Mouse (Mus musculus) layer of hippocampus, adult 9-10 months (tissue): ENCODE results near the gene Dnase1l1.

Experiments used
- DNase-seq: peaks from one replicate; pipeline ENCODE4 v3.0.0; 2022; ENCODE audit warnings: low spot score

The Dnase1l1 gene

DNA sequence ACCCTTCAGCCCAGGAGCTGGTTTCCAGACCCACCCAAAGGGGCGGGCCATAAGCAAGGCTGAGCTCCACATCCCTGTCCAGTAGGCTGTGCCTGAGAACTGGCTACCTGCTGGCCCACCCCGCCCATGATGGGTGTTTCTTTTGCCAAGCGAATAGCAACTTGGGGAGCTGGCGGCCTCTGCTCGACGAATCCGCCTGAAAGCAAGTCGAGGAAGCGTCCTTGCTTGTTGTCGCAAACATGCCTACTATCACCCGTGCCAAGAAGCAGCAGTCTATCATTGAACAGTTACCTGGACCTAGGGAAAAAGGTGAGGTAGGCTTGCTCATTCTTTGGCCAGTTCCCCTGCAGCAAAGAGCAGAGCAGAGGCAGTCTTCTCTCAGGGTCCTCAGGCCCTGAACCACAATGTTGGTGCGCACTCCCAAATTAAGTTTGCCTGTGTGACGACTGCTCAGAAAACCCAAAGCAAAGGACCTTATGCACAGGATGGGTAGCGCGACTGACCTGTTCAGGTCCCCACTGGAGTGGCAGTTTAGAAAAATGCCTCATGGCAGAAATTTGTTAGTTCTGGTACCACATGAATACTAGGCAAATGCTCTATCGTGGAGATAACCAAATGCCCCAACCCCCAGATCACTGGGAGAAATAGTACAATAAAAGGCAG lies at the start of gene Dnase1l1, which contains the start of gene Taz:
TSS of gene Dnase1l1 (minus strand) at position 606 of the 663 bp plus-strand sequence.
TSS of gene Taz (plus strand) at position 181 of the 663 bp plus-strand sequence.
- peak; percentile 24 for DNase-seq

DNA sequence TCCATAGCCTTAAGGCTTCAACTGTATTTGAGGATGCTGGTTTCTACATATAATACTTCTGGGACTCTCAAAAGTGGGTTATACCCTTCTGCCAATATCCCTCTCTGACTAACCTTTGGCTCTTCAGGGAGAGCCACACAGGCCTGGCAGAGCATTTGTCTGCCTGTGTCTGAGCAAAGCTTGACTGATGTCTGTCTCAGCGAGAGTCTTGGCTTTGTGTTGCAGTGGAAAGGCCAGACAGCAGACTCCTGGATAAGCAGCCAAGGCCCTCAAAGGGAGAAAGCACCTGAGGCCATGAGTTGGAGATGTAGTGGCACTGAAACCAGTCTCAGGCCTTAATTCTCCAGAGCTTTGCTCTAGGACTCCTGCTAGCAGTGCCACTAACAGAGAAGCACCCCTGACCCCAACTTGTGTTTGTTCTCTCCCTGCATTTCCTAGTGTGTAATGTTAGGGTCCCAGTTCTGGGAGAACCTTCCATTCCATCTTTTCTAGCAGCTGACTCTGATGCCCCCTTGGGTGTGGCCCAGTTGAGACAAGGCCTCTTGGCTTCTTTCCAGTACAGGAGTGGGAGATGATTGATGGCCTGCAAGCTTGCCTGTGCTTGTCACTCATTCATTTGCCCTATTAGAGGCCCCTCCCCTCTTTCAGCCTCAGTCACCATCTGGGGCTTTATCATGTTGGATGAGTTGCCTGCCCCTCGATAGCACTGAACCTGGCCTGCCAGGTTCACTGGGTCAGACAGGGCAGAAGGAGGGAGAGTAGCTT lies 48.2 kb upstream of the Dnase1l1 start:
- DNase-seq = no peak

DNA sequence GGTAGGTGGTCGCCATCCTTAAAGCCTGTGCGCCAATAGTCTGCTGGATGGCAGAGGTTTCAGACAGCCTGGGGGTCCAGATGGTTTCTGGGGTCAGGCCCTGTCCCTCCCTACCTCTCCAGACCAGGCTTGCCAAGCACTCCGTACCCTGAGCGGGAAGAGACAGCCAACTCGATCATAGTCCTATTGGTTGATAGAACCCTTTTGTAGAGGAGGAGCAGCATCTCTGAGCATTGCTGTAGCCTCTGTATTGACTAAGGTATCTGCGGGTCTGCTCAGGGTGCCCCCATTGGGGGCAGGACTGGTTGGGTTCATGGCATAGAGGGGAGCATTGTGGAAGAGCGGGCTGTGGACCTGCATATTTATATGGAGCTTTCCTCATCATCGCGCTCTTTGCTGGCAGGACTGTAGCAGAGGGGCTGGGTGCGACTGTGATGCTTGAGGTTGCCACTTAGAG lies 47.1 kb upstream of the Dnase1l1 start:
- DNase-seq = no peak

DNA sequence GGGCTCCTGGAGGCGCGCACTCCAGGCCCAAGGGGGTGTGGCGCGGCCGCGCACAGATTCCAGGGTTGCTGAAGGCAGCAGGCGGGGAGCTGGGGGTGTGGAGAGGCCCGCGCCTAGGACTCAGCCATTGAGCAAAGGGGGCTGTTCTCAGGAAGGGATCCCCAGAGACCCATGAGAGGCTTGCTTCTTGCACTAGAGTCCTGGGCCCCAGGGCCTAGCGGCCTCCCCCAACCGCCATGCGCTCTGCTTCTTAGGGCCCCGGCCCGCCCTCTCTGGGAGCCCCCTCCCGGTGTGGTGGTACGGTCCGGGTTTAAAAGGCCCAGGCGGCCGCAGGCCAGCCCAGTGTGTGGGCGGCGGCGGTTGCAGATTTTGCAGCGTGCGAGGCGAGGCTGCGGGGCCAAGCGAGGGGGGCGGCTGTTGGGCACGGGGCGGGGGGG lies 46.6 kb upstream of the Dnase1l1 start, which contains the start of gene Plxna3:
TSS of gene Plxna3 (plus strand) at position 342 of the 437 bp plus-strand sequence.
- DNase-seq = no peak

DNA sequence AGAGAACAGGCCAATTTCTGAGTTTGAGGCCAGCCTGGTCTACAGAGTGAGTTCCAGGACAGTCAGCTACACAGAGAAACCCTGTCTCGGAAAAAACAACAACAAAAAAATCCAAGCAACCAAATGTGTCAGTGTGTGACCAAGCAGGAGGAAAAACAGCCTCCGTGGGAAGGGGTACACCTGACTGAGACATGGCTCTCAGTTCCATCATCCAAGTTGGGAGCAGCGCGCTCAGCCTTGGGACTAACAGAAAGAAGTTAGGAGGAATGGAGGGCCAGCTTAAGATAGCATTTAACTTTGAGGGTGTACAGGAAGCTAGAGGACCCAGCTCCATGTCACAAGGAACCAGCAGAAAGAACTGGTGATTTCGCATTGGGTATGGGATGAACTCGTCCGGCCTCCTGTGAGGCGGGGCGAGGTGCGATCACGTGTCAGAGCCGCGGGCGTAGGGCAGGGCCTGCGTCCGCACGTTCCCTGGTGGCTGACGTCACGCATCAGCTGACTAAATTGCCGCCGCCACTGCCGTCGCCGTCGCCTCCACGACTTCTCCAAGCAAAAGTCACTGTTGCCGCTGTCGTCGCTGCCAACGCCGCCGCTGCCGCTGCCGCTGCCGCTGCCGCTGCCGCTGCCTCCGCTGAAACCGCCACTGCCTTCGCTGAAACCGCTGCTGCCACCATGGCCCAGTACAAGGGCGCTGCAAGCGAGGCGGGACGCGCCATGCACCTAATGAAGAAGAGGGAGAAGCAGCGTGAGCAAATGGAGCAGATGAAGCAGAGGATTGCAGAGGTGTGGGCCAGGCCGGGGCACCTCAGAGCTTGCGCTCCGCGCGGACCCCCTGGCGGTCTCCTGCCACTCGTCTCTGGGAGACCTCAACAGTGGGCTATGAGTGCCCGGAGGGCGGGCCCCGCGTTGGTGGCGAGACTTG lies 30.7 kb upstream of the Dnase1l1 start, which contains the start of gene Fam50a:
TSS of gene Fam50a (plus strand) at position 494 of the 925 bp plus-strand sequence.
- DNase-seq = peak; percentile 31

DNA sequence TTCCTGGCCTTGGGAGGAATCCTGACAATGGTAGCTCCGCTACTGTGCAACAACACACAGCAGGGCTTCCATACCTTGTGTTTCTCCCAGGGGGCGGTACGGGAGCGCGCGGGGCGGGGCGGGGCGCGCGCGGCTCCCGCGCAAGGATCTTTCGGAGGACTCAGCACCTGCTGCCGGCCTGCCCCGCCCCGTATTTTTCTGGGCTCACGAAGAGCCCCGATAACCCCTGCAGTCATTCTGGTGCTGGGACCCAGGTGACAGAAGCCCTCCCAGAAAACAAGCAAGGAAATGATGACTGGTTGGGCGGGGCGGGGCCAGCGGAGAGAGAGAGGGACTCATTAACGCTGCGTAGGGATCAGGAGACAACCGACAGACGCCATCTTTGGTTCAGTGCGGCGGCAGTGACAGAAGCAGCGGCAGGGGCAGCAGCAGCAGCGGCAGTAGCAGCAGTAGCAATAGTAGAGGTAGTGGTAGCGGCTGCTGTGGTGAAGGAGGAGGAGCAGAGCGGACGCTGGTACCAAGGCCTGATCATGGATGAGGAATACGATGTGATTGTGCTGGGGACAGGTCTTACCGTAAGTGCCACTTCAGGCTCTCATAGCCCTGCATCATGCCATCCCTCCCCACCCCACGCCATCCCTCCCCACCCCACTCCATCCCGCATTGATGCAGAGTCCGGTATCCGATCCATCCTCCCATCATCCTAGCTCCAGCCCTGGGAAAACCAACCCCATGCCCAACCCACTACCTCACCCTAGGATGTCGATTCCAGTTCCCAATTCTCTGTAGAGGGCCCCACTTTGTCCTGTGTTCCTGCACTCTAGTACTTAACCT lies 22.9 kb upstream of the Dnase1l1 start, which contains the start of gene Gdi1:
TSS of gene Gdi1 (plus strand) at position 132 of the 834 bp plus-strand sequence.
- no peak for DNase-seq

DNA sequence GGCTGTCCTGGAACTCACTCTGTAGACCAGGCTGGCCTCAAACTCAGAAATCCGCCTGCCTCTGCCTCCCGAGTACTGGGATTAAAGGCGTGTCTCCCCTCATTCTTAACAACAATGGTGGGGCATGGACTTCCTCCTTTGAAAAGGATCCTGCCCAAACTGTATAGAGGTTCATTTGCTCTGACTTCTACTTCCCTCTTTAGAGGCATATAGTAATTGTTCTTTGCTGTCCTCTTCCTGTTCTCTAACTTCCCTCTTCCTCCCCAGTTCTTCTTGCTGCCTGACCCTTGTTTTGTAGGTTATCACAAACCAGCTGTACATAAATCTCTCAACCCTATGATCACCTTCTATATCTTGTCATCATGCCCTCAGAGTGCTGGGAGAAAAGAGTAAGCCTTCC lies 17.6 kb upstream of the Dnase1l1 start:
- no peak for DNase-seq

DNA sequence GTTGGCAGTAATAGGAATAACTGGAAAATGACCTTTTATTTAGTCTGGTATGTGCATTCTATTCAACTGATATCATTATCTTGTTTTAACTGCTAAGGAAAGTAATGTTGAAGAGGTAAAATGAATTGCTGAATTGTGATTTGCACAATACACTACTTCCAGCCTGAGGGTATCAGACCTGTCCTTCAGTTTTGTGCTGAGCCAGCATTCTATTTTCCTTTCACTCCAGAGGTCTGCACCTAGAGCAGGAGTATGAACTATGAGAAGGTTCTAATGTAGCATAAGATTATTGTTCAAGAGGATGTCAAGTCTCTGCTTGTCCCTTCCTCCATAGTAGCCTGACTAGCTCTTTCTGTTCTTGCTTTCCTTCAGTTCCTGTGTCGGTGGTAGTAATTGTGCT lies 16.2 kb upstream of the Dnase1l1 start:
- DNase-seq = no peak

DNA sequence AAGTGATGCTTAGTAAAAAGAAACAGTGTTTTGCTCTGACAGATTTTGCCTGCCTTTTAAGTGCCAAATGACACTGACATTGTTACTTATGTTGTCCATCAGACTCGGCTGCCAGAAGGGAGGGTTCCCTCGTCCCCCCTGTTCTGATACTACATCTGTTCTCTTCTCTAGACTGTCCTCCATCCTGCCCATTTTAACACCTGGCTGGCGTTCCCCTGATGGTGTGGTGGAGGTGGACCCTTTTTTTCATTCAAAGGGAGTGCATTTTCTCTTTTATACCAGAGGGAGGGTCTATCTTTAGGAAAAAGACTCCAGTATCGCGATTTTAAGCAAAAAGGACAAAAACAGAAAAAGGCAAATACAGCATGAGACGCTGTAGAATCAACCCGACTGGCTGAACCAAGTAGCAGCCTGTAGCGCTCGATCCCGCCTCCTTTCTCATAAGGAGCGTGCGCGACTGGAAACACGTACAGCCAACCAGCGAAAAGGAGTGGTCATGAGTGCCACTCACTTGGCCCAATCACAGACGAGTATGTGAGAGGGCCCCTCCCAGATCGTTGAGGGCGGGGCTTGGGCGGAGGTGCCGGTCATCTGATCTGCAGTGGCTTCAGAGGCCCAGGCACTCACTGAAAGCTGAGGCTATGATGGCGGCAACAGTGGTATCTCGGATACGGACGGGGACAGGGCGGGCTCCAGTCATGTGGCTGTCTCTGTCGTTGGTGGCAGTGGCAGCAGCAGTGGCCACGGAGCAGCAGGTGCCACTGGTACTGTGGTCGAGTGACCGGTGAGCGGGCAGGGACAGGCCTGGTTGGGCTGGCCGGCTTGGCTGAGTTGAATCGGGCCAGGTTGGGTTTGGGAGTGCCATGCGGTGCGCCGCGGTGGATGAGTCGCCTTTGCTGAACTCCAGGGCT lies 14.7 kb upstream of the Dnase1l1 start, which contains the start of gene Atp6ap1:
TSS of gene Atp6ap1 (plus strand) at position 560 of the 911 bp plus-strand sequence.
- DNase-seq = peak; percentile 87

DNA sequence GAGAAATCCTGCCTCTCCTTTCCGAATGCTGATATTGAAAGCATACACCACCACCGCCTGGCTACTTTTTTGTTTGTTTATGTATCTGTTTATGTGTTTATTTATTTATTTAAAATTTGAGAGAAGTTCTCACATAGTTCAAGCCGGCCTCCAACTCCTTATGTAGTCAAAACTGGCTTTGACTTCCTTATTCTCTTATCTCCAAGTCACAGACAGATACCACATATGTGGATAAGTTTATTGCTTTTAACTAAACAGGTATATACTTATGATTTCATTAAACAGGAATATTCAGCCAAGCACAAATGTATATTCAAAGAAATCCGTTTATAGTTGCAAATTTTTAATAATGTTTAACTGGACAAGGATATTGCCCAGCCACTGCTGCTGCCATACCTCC lies 11.3 kb upstream of the Dnase1l1 start:
- no peak for DNase-seq

DNA sequence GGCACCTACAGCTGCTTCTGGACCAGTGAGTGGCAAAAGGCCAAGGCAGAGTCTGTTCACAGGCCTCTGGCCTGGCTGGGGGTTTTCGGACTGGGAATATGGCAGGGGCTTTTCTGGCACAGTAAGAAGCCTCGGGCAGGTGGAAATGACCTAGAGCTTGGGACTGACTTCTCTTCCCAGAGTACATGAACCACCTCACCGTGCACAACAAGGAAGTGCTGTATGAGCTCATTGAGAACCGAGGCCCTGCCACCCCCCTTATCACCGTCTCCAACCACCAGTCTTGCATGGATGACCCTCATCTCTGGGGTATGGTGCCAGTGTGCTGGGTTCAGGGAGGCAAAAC lies 928 bp upstream of the Dnase1l1 start:
- DNase-seq = no peak

DNA sequence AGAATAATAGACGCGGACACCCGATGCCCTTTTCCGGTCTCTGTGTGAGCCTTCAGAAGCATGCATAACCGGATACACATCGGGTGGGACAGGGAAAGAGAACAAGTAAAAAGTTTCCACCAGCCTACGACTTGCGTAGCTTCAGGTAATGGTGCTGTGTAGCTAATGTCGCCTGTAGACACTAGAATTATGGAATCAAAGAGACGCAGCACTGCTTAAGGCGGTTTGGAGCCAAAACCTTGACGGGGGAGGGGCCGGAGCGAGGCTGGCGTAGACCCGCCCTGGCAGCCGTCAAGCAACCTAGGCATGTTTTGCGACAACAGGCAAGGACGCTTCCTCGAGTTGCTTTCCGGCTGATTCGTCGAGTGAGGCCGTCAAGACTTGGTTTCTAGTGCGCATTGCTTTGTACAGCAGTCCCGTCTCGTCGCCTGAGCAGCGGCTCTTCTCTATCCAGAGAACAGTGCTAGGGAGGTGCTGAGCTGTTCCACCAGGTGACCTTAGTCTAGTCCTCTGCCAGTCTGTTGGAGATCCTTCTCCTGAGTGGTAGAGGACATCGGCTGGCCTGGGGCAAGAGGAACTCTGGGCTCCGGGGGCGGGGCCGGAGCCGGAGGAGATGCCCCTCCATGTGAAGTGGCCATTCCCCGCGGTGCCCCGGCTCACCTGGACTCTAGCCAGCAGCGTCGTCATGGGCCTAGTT lies 406 bp upstream of the Dnase1l1 start:
- peak; percentile 65 for DNase-seq

DNA sequence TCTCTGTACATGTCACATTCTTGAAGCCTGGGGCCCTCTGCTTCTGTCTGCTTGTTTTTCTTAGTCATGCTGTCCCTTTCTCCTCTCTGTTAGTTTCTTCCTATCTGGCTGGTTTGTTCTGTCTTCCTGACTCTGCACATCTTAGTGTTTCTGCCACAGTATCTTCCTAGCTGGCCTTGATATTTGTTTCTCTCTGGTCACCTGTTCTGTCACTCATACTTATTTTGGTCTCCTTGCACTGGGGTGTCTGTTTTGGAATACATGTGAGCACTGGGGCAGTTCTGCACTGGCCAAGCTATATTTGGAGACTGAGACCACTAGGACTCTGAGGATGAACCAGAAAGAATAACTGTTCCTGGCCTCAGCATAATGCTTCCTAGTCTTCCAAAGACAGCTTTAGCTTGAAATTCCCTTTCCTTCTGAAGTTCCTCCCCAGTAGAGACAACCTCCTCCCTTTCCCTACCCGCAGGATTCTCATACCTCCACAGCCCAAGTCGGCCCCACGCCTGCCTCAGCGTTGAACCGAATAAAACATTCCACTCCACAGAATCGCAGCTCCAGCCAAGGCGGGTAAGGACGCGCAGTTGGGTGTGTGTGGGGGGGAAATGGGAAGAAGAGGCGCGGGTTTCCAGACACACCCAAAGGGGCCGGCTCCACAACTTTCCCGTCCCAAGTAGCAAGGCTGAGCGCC lies 951 bp downstream of the Dnase1l1 start:
- DNase-seq = no peak

DNA sequence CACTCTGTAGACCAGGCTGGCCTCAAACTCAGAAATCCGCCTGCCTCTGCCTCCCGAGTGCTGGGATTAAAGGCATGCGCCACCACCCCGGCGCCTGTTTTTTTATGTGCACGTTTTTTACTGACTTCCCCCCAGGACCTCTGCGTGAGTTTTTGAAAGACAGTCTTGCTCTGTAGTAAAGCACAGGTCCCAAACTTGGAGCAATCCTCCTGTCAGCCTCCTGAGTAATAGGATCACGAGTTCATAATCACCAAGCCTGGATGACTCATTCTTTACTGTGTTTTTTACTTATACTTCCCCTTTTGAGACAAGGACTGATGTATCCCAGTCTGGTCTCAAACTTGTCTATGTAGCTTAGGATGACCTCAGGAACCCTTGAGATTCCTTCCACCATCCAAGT lies 4.2 kb downstream of the Dnase1l1 start:
- DNase-seq = no peak

DNA sequence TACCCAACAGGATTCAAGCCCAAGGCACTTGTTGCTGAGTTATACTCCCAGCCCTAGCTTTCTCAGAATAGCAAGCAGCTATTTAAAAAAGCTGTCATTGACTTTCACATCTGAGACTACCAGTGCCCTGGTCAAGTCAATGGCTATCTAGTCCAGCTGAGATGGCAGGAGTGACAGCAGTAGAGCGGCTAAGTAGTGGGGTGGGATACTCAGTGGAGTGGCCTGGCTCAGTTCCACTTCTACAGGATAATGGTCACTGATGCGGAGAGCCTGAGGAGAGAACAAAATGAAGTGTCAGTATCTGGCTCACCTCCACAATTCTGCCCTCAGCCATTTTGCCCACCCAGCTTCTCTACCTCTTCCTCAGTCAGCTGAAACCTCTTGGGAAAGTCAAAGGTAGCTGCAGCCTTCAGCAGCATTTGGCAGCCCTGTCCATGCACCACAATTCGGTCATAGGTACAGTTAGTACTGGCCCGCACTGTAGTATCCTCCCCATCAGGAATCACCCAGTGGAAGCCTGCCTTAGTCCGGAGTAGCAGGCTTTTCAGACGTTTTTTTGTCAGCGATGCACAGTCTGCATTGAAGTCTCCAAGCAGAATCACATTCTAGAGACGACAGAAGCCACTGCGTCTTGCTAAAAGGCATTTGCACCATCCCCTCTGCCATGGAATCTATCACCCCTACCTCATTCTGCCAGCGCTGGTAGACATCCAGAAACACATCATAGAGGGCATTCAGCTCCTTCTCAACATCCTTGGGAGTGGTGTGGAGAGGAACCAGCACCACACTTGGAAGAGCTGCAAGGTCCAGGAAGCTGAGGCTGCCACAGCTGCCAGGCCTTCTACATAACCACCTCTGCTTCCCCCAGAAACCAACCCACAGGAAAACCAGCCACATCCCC lies 8.5 kb downstream of the Dnase1l1 start:
- no peak for DNase-seq

DNA sequence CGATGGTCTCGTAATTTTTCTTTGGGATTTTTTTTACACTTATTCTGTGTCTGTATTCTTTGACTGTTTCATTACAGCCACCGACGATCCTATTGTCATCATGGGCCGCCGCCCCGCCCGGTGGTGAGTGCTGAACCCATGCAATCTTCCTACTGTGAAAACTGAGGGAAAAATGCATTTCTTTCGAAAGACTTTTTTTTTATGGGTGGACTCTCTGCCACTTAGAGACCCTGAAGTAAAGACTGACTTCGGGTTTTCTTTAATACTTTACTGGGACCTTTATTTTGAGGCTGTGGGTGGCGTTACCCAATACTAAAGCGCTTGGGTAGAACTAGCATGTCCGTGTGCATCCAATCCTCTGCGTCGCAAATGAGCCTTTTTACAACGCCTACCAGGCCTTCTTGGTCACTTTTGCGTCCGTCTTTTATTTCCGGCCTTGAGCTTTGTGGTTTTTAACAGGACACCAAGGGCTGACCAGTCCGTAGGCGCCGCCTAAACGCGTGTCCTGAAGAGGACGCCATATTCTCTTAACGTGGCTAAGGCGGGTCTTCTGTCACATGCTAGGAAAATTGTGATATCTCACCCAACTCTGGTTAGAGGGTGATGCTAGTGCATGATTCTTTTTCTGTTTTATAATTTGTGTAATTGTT lies 11.1 kb downstream of the Dnase1l1 start:
- DNase-seq = no peak
